Mouse (Mus musculus) C2C12 (cell line): ENCODE results near the gene Homer3.

Experiments
- CTCF ChIP-seq: IDR thresholded peaks from one replicate; pipeline ENCODE4 v1.5.1; 2011; ENCODE audit not compliant: control insufficient read depth, insufficient read depth, insufficient read length
- FOSL1 ChIP-seq: IDR thresholded peaks from one replicate; pipeline ENCODE4 v1.8.0; 2011; ENCODE audit warnings: mild to moderate bottlenecking, low read length; ENCODE audit not compliant: poor library complexity, insufficient read depth, severe bottlenecking
- MAX ChIP-seq: IDR thresholded peaks from one replicate; pipeline ENCODE4 v1.6.1; 2011; ENCODE audit warnings: mild to moderate bottlenecking, control low read depth
- MYOD1 ChIP-seq: IDR thresholded peaks from one replicate; pipeline ENCODE4 v1.6.1; 2011; ENCODE audit warnings: low read depth; ENCODE audit not compliant: control insufficient read depth, insufficient read length
- MYOG ChIP-seq: IDR thresholded peaks from one replicate; pipeline ENCODE4 v1.6.1; 2011; ENCODE audit not compliant: control insufficient read depth, insufficient read length; ENCODE audit errors: extremely low read depth
- USF1 ChIP-seq: IDR thresholded peaks from one replicate; pipeline ENCODE4 v1.6.1; 2011; ENCODE audit warnings: low read depth, mild to moderate bottlenecking, control low read depth, moderate library complexity

DNA sequence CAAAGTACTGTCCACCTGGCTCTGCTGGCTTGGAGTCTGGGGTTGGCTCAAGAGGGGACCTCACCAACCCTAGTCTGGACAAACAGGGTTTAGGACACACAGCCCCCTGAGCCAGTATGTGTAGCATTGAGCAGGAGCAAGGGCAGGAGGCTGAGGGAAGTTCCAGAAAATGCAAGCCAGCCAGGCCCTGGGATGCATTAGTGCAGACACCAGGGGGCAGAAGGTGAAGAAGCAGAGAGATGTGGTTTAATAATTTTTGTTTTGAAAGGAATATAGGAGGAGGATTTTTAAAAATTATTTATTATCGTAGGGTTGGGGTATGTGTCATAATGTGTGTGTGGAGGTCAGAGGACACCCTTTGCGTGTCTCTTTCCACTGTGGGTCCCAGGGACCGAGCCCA, 41.1 kb downstream of the Homer3 start:
- TF ChIP-seq FOSL1 (no peak), CTCF (no peak), MAX (no peak), USF1 (no peak), MYOG (no peak), MYOD1 (no peak)
